Mouse (Mus musculus) lung, adult 2 months (tissue): ENCODE results near the gene Mboat2. TPM values are rescaled to one million over a fixed set of nuclear protein-coding genes. Genes with fewer than 3 reads are reported as not detected.

Source experiments
- DNase-seq: peaks from one replicate; pipeline ENCODE4 v3.0.0; 2022
- H3K4me1 ChIP-seq: fragments of 200-500 bp; 2 replicates; pipeline ENCODE4 v1.6.1; 2011; ENCODE audit warnings: low read length; ENCODE audit not compliant: control insufficient read depth, insufficient read depth
- H3K4me3 ChIP-seq: fragments of 200-500 bp; replicated peaks from 2 replicates; pipeline ENCODE3; 2011; ENCODE audit warnings: low read depth, mild to moderate bottlenecking, control low read depth, low read length; ENCODE audit errors: extremely low read depth
- CTCF ChIP-seq: fragments of 200-500 bp; IDR thresholded peaks from 2 replicates; pipeline ENCODE4 v1.5.1; 2011; ENCODE audit warnings: mild to moderate bottlenecking, low read length, control low read depth; ENCODE audit not compliant: insufficient read depth
- POLR2A ChIP-seq: fragments of 200-500 bp; IDR thresholded peaks from 2 replicates; pipeline ENCODE4 v1.6.1; 2011; ENCODE audit warnings: low read depth, mild to moderate bottlenecking, control low read depth, low read length, borderline replicate concordance; ENCODE audit errors: extremely low read depth
- WGBS: fragments of 180-500 bp; shearing (Covaris S2); methylation state at CpG from one replicate; pipeline ENCODE4 v1.1.7; 2018; 5-methylcytosine and 5-hydroxymethylcytosine counted together
- polyA plus RNA-seq: library from polyadenylated mRNA; depleted of rRNA; stranded (reverse); fragments of >200 nt; gene quantifications from 2 replicates; pipeline ENCODE4 v1.2.3, GENCODE M21; 2012

Gene Mboat2
- polyA plus RNA-seq, 1 experiment: 4.0 TPM

- Histone ChIP-seq H3K4me1 (peaks cover 5% of the 10 kb centered on the region), H3K4me3 (no peak overlapping the region)
- 55% methylated on average over 6 of the region's 6 CpGs for WGBS
- DNase-seq: no peak
- TF ChIP-seq POLR2A: no peak
- TF ChIP-seq CTCF: no peak
Measured at GRCm38 (mm10) chr12:24912174-24912573, 81.5 kb downstream of the Mboat2 start.

- WGBS: 95% methylated on average over 1 of the region's 1 CpGs
Measured at GRCm38 (mm10) chr12:24912876-24913275, 82.2 kb downstream of the Mboat2 start.

GRCm38 (mm10) chr12:24918575-24919262, 88.0 kb downstream of the Mboat2 start:
- DNase-seq: no peak
- TF ChIP-seq CTCF (no peak), POLR2A (no peak)
- WGBS: 86% methylated on average over 12 of the region's 12 CpGs
- Histone ChIP-seq H3K4me1 (no peaks in the 10 kb centered on the region; the same call in 1 of the 2 replicates), H3K4me3 (no peak overlapping the region)

More at GRCm38 (mm10) chr12:24912876-24913275, 82.2 kb downstream of the Mboat2 start:
- Histone ChIP-seq H3K4me1 (peaks cover 5% of the 10 kb centered on the region), H3K4me3 (no peak overlapping the region)
- no peak for DNase-seq
- no peak for TF ChIP-seq CTCF
- no peak for TF ChIP-seq POLR2A

GRCm38 (mm10) chr12:24920861-24921260, 90.2 kb downstream of the Mboat2 start:
- TF ChIP-seq POLR2A (no peak), CTCF (no peak)
- no peak overlapping the region for H3K4me3 ChIP-seq
- WGBS: 91% methylated on average over 1 of the region's 1 CpGs
- no peaks in the 10 kb centered on the region; the same call in 1 of the 2 replicates for H3K4me1 ChIP-seq
- DNase-seq: no peak

GRCm38 (mm10) chr12:24924003-24924402, 93.3 kb downstream of the Mboat2 start:
- no peaks in the 10 kb centered on the region; the same call in 1 of the 2 replicates for H3K4me1 ChIP-seq
- no peak for DNase-seq
- 73% methylated on average over 4 of the region's 4 CpGs for WGBS

GRCm38 (mm10) chr12:24925276-24925675, 94.6 kb downstream of the Mboat2 start:
- Histone ChIP-seq H3K4me3 (no peak overlapping the region), H3K4me1 (no peaks in the 10 kb centered on the region; the same call in 1 of the 2 replicates)
- WGBS: 90% methylated on average over 5 of the region's 5 CpGs
- no peak for DNase-seq
- TF ChIP-seq CTCF (no peak), POLR2A (no peak)

More at GRCm38 (mm10) chr12:24924003-24924402, 93.3 kb downstream of the Mboat2 start:
- H3K4me3 ChIP-seq: no peak overlapping the region
- TF ChIP-seq POLR2A (no peak), CTCF (no peak)

- no peak for DNase-seq
- Histone ChIP-seq H3K4me1 (no peaks in the 10 kb centered on the region; the same call in 1 of the 2 replicates), H3K4me3 (no peak overlapping the region)
- WGBS: 70% methylated on average over 4 of the region's 4 CpGs
- TF ChIP-seq POLR2A: no peak
- TF ChIP-seq CTCF: no peak
Measured at GRCm38 (mm10) chr12:24925684-24926083, 95.0 kb downstream of the Mboat2 start.

- WGBS: 63% methylated on average over 18 of the region's 18 CpGs
Measured at GRCm38 (mm10) chr12:24928051-24928748, 97.5 kb downstream of the Mboat2 start.

GRCm38 (mm10) chr12:24929043-24929442, 98.4 kb downstream of the Mboat2 start:
- TF ChIP-seq POLR2A: no peak
- TF ChIP-seq CTCF: no peak
- Histone ChIP-seq H3K4me3 (no peak overlapping the region), H3K4me1 (no peaks in the 10 kb centered on the region)
- no peak for DNase-seq
- 77% methylated on average over 7 of the region's 7 CpGs for WGBS

More at GRCm38 (mm10) chr12:24928051-24928748, 97.5 kb downstream of the Mboat2 start:
- TF ChIP-seq POLR2A: no peak
- no peak for TF ChIP-seq CTCF
- Histone ChIP-seq H3K4me1 (no peaks in the 10 kb centered on the region; the same call in 1 of the 2 replicates), H3K4me3 (no peak overlapping the region)
- DNase-seq: no peak
